Mouse (Mus musculus) urinary bladder, adult 18-20 months (tissue): ENCODE results near the gene Acap3.
A peak's percentile ranks its signal among the peaks of the same experiment; 100 is the strongest.

Source experiments
- DNase-seq, 2 experiments: peaks; one replicate each; pipeline ENCODE4 v3.0.0; 2022; ENCODE audit warnings: low spot score in 2 of 2, mixed read lengths in 2 of 2

Acap3 gene

GRCm38 (mm10) chr4:155943049-155943452, 51.4 kb downstream of the Acap3 start:
- DNase-seq: peak in 1 of 2 experiments; percentile 19

DNA sequence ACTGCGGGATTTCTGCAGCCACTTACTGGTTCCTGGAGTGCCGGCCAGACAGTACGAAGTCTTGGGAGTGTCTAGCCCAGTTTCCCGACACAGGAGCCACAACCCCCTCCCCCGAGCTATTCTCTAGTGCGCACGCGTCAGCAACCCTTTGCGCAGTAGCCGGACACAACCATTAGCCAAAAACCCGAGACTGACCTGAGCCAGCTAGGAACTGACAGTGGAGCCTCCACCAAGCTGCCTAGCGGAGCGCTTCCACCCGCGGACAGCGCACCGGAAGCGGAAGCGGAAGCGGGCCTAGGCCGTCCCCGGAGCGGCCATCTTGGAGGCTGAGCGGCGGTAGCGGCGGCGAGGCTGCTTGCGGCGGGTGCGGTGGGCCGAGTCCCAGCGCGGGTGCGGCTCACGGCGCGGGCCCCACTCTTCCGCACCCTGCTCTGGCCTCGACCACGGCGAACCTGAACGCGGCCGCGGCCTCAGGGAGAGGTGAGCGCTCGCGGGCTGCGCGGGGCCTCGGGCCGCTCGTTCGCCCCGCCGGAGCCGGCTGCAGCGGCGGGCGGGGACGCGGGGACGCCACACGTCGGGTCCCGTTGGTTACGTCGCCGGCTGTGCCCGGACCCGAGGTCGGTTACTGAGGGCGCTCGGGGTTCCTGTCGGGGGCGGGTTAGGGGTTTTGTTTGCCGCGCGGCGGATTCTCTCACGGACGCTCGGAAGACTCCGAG, 52.1 kb downstream of the Acap3 start, which contains the start of gene Ube2j2:
Gene Ube2j2, plus strand, starts transcription at position 298 of the 716 bp plus-strand sequence.
- peak; percentile 96 to 100 for DNase-seq

DNA sequence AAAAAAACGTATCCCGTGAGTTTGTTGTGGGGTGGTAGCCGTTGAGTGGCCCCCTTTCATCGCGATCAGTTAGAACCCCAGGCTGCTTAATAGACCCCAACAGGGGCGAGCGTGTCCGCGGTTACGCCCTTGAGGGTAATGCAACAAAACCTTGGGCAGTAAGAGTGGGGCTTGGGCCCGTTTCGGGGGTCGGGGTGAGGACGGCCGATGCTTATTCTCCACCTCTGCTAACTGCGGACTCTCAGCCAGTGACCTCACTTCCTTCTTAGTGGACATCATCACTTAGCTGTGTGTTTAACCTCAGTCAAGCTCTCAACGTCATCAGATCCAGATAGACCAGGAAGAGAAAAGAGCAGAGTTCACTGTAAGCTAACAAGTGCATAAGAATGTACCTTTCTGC, 52.6 kb downstream of the Acap3 start:
- no peak for DNase-seq

GRCm38 (mm10) chr4:155947094-155947493, 55.5 kb downstream of the Acap3 start:
- DNase-seq: no peak

- no peak for DNase-seq
Measured at GRCm38 (mm10) chr4:155955491-155955890, 63.9 kb downstream of the Acap3 start.
